Mouse (Mus musculus) olfactory bulb, adult 2 months (tissue): Measurements from ENCODE around the gene Foxa3.

Source experiments
- CTCF ChIP-seq: fragments of 200-500 bp; IDR thresholded peaks from 2 replicates; pipeline ENCODE4 v1.5.1; 2012; ENCODE audit warnings: low read depth, mild to moderate bottlenecking, low read length, moderate library complexity; ENCODE audit not compliant: insufficient read depth
- POLR2A ChIP-seq: fragments of 200-500 bp; IDR thresholded peaks from 2 replicates; pipeline ENCODE4 v1.6.1; 2012; ENCODE audit warnings: mild to moderate bottlenecking, low read depth, low read length, moderate library complexity; ENCODE audit not compliant: insufficient read depth

DNA sequence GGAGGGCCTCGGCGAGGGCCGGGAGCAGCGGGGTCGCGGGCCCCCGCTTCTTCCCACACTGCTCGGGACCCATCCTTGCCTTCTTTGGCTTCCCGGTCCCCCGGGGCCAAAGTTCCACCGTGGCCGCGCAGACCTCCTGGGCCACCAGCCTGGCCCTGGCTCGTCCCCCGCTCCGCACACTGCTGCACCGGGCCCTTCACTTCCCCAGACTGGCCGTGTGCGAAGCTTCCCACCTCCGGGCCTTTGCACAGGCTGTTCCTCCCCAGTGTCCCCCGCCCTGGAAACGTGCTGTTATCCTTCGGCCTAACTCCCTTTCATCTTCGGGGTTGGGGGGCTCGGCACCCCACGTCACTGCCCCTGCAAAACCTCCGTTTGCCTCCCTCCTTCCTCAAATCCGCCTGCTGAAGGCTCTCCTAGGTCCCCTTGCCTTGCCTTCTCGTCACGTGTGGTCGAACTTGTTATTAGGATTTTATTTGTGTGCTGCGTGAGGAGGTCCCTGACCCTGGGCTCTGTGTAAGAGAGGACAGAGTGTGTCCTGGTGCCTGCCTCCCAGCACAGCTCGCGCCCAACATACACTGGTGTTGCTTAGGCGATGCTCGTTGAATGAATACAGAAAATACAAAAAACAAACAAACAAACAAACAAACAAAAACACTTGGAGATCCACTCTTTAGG is 1.4 kb upstream of the Foxa3 start:
- TF ChIP-seq CTCF (no peak), POLR2A (no peak)
